Mouse (Mus musculus): Measurements from ENCODE around the gene Zdhhc20.

The Zdhhc20 gene

GRCm38 (mm10) chr14:57825788-57826751, 64.0 kb downstream of the Zdhhc20 start, which contains the start of the genes Ska3 and Mrpl57:
Gene Ska3 (minus strand): TSS chr14:57826185.
Gene Mrpl57 (plus strand): TSS chr14:57826234.
- peak; percentile 98 for DNase-seq (ENCODE audit: low read depth)

DNA sequence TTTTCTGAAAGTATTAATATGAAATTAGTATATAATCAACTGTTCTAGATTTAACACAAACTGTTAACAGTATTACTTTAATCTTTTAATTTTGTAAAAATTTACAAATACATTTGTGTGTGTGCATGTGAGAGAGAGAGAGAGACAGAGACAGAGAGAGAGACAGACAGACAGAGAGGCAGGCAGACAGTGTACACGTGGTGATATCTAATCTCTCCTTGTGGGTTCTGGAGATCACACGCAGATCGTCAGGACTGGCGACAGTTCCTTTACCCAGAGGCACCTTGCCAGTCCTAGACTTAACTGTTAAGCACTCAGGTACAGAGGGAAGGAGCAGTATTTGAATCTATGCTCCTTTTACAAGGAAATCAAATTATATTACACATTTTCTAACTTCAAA, 69.2 kb downstream of the Zdhhc20 start:
- no peak for DNase-seq (ENCODE audit: low read depth)

- DNase-seq (ENCODE audit: low read depth) = no peak
Observed at GRCm38 (mm10) chr14:57811844-57812243, 78.2 kb downstream of the Zdhhc20 start.

- DNase-seq (ENCODE audit: low read depth) = no peak
Observed at GRCm38 (mm10) chr14:57810886-57811285, 79.2 kb downstream of the Zdhhc20 start.

DNA sequence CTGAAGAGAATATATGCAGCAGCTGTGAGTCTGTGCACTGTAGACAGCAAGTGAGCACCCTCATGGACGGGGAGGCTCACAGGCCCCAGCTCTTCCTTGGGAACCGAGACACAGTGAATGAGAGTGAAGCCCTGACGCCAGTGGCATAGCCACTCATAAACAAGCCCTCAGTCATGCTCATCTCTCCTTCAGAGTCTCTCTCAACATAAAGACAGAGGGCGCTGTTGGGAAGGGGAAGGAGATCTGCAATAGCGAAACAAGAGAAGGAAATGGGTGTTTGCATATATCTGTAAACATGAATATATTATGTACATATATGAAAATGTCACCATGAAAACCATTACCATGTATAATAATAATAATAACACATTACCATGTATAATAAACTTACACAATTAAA, 81.5 kb downstream of the Zdhhc20 start:
- DNase-seq (ENCODE audit: low read depth) = peak; percentile 89

- no peak for DNase-seq (ENCODE audit: low read depth)
Observed at GRCm38 (mm10) chr14:57803731-57804130, 86.3 kb downstream of the Zdhhc20 start.

GRCm38 (mm10) chr14:57797991-57798931, 91.8 kb downstream of the Zdhhc20 start, which contains the start of gene Sap18:
Gene Sap18 (plus strand): TSS chr14:57798180.
- DNase-seq (ENCODE audit: low read depth) = peak; percentile 100

DNA sequence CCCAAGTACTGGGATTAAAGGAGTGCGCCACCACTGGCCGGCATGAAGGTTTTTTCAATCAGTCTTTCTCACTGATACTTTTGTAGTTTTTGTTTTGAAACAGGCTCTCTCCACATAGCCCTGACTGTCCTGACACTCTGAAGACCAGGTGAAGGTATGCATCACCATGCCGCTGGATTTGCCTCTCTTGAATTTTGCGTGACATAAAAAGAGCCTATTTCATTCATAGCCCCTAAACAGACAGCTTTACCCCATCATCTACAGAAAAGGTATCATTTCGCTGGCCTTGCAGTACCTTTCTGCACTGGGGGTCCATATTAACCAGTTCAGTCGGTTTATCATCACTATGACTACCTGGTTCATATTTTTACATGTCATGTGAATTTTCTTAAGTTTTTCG, 92.5 kb downstream of the Zdhhc20 start:
- no peak for DNase-seq (ENCODE audit: low read depth)

DNA sequence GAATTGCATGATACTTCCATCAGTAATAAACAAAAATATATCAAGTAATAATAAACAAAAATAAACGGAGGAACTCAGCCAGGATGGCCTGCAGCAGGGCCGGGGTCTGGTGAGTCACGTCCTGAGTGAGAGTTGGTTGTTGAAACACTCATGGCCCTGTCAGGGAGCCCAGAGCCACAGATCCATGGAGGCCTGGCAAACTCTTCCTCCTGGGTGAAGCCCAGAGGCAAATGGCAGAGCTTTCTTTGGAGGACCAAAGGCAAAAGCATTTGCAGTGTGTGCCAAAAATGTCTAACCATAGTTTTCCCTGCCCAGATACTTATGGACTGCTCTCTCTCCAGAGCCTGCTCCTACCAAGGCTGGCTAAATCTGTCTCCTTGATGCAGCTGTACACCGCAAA, 98.9 kb downstream of the Zdhhc20 start:
- DNase-seq (ENCODE audit: low read depth) = no peak

GRCm38 (mm10) chr14:57789759-57790158, 100.3 kb downstream of the Zdhhc20 start:
- no peak for DNase-seq (ENCODE audit: low read depth)

DNA sequence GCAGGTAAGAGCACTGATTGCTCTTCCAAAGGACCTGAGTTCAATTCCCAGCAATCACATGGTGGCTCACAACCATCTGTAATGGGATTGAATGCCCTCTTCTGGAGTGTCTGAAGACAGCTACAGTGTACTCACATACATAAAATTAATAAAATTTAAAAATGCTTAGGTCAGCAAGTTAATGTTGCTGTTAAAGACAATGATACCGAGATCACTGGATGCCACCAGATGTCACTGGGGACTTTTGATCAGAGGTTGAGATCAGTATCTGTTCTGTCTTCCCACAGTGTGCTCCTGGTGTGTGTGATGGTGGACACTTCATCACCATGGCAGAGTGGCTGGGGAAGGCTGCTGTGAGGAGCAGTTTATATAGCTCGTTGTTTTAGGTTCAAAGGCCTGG, 100.8 kb downstream of the Zdhhc20 start:
- no peak for DNase-seq (ENCODE audit: low read depth)

- DNase-seq (ENCODE audit: low read depth) = no peak
Observed at GRCm38 (mm10) chr14:57787406-57787805, 102.7 kb downstream of the Zdhhc20 start.
